Mouse (Mus musculus) stomach, embryonic 15.5 days (tissue): Measurements from ENCODE around the gene Dlst. TPM values are rescaled to one million over a fixed set of nuclear protein-coding genes. Genes with fewer than 3 reads are reported as not detected.

Source experiments
- ATAC-seq: fragments of 200-750 bp; cut with Nextera tagmentation; 2 replicates; pipeline ENCODE4 v1.8.0; 2017; ENCODE audit warnings: low read depth, moderate number of reproducible peaks, moderate TSS enrichment; ENCODE audit not compliant: insufficient read depth, low FRiP score
- H3K27ac ChIP-seq: fragments of 300-500 bp; sonication (generic); 2 replicates; pipeline ENCODE4 v1.5.1; 2015; ENCODE audit warnings: mild to moderate bottlenecking, inconsistent platforms
- H3K27me3 ChIP-seq: fragments of 300-500 bp; sonication (generic); replicated peaks from 2 replicates; pipeline ENCODE4 v1.6.1; 2015; ENCODE audit warnings: inconsistent platforms
- H3K36me3 ChIP-seq: fragments of 300-500 bp; sonication (generic); 2 replicates; pipeline ENCODE4 v1.6.1; 2015; ENCODE audit warnings: inconsistent platforms
- H3K4me1 ChIP-seq: fragments of 300-500 bp; sonication (generic); 2 replicates; pipeline ENCODE4 v1.6.1; 2015; ENCODE audit warnings: inconsistent platforms
- H3K4me2 ChIP-seq: fragments of 300-500 bp; sonication (generic); 2 replicates; pipeline ENCODE4 v1.6.1; 2015; ENCODE audit warnings: mild to moderate bottlenecking, inconsistent platforms
- H3K4me3 ChIP-seq: fragments of 300-500 bp; sonication (generic); replicated peaks from 2 replicates; pipeline ENCODE4 v1.5.1; 2015; ENCODE audit warnings: inconsistent platforms
- H3K9ac ChIP-seq: fragments of 300-500 bp; sonication (generic); 2 replicates; pipeline ENCODE4 v1.6.1; 2015; ENCODE audit warnings: inconsistent platforms
- H3K9me3 ChIP-seq: fragments of 300-500 bp; sonication (generic); 2 replicates; pipeline ENCODE4 v1.6.1; 2016; ENCODE audit warnings: inconsistent platforms
- WGBS: fragments of 180-500 bp; shearing (Covaris S2); methylation state at CpG from one replicate; pipeline ENCODE4 v1.1.7; 2015; 5-methylcytosine and 5-hydroxymethylcytosine counted together
- polyA plus RNA-seq: library from polyadenylated mRNA; unstranded; fragments of >200 nt; fragmentation: Nextera tagmentation; extraction: Ambion mirVana; gene quantifications from 2 replicates; pipeline ENCODE4 v1.2.1, GENCODE M21; 2015

The Dlst gene
- polyA plus RNA-seq, 1 experiment from 2014 or later, result 102 TPM

DNA sequence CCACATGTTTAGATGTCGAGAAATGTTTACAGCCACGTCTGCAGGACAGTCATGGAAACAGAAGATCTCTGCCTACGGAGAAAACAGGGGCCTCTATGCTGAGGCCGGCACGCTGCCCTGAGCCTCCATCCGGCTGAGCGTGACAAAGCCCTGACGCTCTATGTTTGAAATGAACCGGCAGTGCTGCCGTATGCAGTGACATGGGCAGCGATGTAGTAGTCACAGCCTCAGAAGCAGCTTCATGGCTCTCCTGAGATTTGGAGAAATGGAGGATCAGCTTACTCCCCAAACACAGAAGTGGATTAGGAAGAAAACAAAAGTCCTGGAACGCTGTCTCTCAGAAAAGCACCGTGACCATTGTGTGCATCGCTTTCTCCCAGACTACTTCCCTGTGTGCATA is 9.6 kb upstream of the Dlst start:
- Histone ChIP-seq H3K9ac (no peak overlapping the region), H3K27me3 (no peaks in the 10 kb centered on the region), H3K4me1 (no peaks in the 10 kb centered on the region), H3K4me3 (no peak overlapping the region), H3K36me3 (no peaks in the 10 kb centered on the region), H3K27ac (no peak overlapping the region), H3K9me3 (no peaks in the 10 kb centered on the region), H3K4me2 (no peak overlapping the region)
- 67% methylated on average over 14 of the region's 14 CpGs for WGBS
- ATAC-seq, result no peak

DNA sequence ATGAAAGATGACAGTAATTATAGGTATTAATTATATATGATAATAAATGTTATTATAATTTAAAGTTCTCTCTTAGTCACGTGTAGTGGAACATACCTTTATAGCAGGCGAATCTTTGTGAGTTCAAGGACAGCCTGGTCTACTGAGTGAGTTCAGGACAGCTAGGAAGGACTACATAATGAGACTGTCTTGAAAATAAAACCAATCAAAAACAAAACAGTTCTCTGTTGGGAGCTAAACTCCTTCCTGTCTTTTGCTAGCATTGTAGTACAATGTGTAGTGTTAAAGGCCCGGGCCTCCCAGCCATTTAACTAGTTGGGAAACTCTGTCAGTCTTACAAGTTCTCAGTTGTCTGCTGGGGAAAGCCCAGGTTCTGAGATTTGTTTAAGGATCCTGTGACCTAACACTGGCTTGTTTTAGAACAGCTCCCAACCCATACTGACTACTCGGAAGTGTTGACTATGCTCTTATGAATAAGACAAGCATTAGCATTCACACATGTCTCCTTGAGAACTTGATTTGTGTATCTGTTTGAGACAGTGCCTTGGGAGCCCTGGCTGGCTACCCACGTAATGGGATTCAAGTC is 9.0 kb upstream of the Dlst start:
- Histone ChIP-seq H3K36me3 (no peaks in the 10 kb centered on the region), H3K27me3 (no peaks in the 10 kb centered on the region), H3K9ac (no peak overlapping the region), H3K9me3 (no peaks in the 10 kb centered on the region), H3K27ac (no peak overlapping the region), H3K4me2 (no peak overlapping the region), H3K4me1 (no peaks in the 10 kb centered on the region), H3K4me3 (no peak overlapping the region)
- ATAC-seq, result no peak
- WGBS, result 81% methylated on average over 5 of the region's 5 CpGs

GRCm38 (mm10) chr12:85103096-85103495 is 7.5 kb upstream of the Dlst start:
- Histone ChIP-seq H3K9ac (no peak overlapping the region), H3K27ac (no peak overlapping the region), H3K4me2 (no peak overlapping the region), H3K4me1 (no peaks in the 10 kb centered on the region), H3K9me3 (no peaks in the 10 kb centered on the region), H3K36me3 (no peaks in the 10 kb centered on the region), H3K27me3 (no peaks in the 10 kb centered on the region), H3K4me3 (no peak overlapping the region)
- ATAC-seq, result no peak
- 62% methylated on average over 8 of the region's 8 CpGs for WGBS

GRCm38 (mm10) chr12:85104789-85105188 is 5.8 kb upstream of the Dlst start:
- Histone ChIP-seq H3K36me3 (no peaks in the 10 kb centered on the region), H3K4me2 (no peak overlapping the region), H3K9me3 (no peaks in the 10 kb centered on the region), H3K9ac (no peak overlapping the region), H3K4me1 (peaks cover 7% of the 10 kb centered on the region; the same call in 1 of the 2 replicates), H3K27ac (no peak overlapping the region), H3K4me3 (no peak overlapping the region), H3K27me3 (no peaks in the 10 kb centered on the region)
- ATAC-seq, result no peak
- WGBS, result 85% methylated on average over 8 of the region's 8 CpGs

DNA sequence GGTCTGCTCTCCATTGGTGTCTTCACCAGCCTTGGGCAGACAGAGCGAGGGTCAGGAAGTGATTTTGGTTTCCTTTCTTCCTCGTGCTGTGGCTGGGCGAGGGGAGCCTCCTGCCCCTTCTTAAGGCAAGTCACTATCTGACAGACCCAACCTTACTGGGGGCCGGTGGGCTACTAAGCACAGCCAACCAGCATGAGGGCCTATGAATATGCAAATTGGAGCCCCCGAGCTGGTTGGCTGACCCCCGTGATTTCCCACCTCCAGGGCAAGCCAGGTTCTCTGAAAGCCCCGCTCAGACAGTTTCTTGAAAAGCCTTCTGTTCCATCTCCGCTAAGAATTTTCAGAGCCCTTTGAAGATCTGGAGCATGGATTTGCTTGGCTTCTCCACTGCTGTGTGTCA is 4.3 kb upstream of the Dlst start:
- Histone ChIP-seq H3K9me3 (no peaks in the 10 kb centered on the region), H3K4me2 (peak overlapping the region; percentile 32; the same call in 1 of the 2 replicates), H3K4me1 (peaks cover 7% of the 10 kb centered on the region; the same call in 1 of the 2 replicates), H3K36me3 (no peaks in the 10 kb centered on the region), H3K27ac (no peak overlapping the region), H3K27me3 (no peaks in the 10 kb centered on the region), H3K9ac (no peak overlapping the region), H3K4me3 (no peak overlapping the region)
- WGBS, result 11% methylated on average over 8 of the region's 8 CpGs
- ATAC-seq, result no peak

- Histone ChIP-seq H3K36me3 (no peaks in the 10 kb centered on the region), H3K9ac (no peak overlapping the region), H3K4me2 (no peak overlapping the region), H3K4me3 (no peak overlapping the region), H3K4me1 (peaks cover 22% of the 10 kb centered on the region; the same call in 1 of the 2 replicates), H3K9me3 (no peaks in the 10 kb centered on the region), H3K27ac (no peak overlapping the region), H3K27me3 (no peaks in the 10 kb centered on the region)
- ATAC-seq, result no peak
- WGBS, result 73% methylated on average over 3 of the region's 3 CpGs
These were observed 2.0 kb upstream of the Dlst start for GRCm38 (mm10) chr12:85108643-85109042.

DNA sequence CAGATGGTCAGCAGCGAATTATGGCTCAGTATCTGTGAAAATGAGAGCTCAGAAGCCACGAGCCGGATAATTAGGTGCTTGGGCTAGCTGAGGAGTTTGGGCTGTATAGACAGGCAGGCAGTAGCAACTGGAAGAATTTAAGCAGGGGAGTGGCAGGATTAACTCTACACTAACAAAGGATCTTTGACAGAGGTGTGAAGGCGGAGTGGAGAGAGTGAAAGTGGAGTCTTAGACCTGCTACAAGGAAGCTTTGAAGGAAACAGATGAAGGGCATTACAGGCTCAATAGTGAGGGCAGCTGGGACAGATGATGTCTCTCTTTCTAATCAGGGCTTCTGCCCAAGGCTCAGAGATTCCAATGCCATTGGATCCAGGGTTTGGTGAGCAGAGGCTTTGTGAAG is 1.2 kb upstream of the Dlst start:
- Histone ChIP-seq H3K36me3 (no peaks in the 10 kb centered on the region), H3K4me1 (peaks cover 22% of the 10 kb centered on the region; the same call in 1 of the 2 replicates), H3K9ac (no peak overlapping the region), H3K4me2 (peak overlapping the region; percentile 80), H3K4me3 (no peak overlapping the region), H3K27me3 (no peaks in the 10 kb centered on the region), H3K9me3 (no peaks in the 10 kb centered on the region), H3K27ac (no peak overlapping the region)
- WGBS, result 48% methylated on average over 4 of the region's 4 CpGs
- no peak for ATAC-seq

GRCm38 (mm10) chr12:85110011-85110697 is 479 bp upstream of the Dlst start:
- H3K4me3 ChIP-seq, result peak overlapping the region; percentile 92
- peak overlapping the region; percentile 80 for H3K4me2 ChIP-seq
- H3K9me3 ChIP-seq, result no peaks in the 10 kb centered on the region
- peak overlapping the region; percentile 79 for H3K9ac ChIP-seq
- 11% methylated on average over 18 of the region's 18 CpGs for WGBS
- peaks cover 22% of the 10 kb centered on the region; the same call in 1 of the 2 replicates for H3K4me1 ChIP-seq
- ATAC-seq, result no peak; the same call in 1 of the 2 replicates
- no peaks in the 10 kb centered on the region for H3K36me3 ChIP-seq
- no peaks in the 10 kb centered on the region for H3K27me3 ChIP-seq
- H3K27ac ChIP-seq, result peak overlapping the region; percentile 83

DNA sequence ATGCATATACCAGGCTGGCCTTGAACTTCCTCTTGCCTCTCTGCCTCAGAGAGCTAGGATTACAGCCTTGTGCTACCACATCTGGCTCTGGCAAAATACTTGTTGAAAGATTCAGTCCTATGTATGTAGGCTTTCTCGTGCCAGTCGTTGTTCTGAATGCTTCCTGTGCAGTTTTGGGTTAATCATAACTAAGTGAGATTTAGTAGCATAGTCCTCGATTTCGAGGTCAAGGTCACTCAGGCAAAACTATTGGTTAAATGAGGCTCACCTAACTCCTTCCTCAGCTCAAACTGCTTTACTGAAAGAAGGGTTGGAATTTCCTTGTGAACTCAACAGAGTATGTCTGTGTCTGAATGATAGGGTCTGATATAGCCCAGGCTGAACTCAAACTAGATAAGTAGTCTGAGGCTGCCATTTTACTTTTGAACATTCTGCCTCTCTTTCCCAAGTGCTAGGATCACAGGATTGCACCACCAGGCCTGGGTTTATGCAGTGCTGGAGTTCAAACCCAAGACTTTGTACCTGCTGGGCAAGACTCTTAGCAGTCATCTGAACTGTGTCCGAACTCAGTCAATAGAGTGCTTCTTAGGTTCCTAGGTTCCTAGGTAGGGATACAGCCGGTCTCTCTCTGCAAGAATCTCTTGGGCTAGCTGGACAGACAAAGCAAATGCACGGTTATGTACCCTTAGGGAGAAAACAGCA is 2.1 kb downstream of the Dlst start:
- H3K4me3 ChIP-seq, result no peak overlapping the region
- H3K27ac ChIP-seq, result peak overlapping the region; percentile 24; the same call in 1 of the 2 replicates
- H3K9ac ChIP-seq, result no peak overlapping the region
- peaks cover 22% of the 10 kb centered on the region; the same call in 1 of the 2 replicates for H3K4me1 ChIP-seq
- H3K36me3 ChIP-seq, result peaks cover 3% of the 10 kb centered on the region; the same call in 1 of the 2 replicates
- H3K9me3 ChIP-seq, result no peaks in the 10 kb centered on the region
- H3K4me2 ChIP-seq, result peak overlapping the region; percentile 80; the same call in 1 of the 2 replicates
- WGBS, result 79% methylated on average over 7 of the region's 7 CpGs
- H3K27me3 ChIP-seq, result no peaks in the 10 kb centered on the region
- no peak for ATAC-seq

DNA sequence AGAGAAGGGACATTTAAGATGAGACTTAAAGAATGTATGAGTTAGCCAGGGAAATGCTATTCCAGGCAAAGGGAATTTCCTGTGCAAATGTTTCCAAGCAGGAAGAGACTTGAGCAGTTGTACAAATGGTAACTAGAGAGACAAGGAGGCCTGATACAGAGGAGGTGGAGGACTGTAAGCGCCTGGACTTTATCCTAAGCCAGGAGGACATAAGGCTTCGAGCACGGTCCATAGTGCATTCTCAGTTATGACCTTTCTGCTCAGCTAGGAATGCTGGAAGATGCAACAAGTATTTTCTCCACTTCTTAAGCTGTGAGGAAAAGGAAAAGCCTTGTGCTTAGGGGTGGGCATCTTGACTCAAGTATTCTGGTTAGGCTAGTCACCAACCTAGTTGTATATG is 2.7 kb downstream of the Dlst start:
- no peak overlapping the region for H3K4me3 ChIP-seq
- H3K36me3 ChIP-seq, result peaks cover 3% of the 10 kb centered on the region
- peaks cover 22% of the 10 kb centered on the region; the same call in 1 of the 2 replicates for H3K4me1 ChIP-seq
- H3K27me3 ChIP-seq, result no peaks in the 10 kb centered on the region
- H3K4me2 ChIP-seq, result no peak overlapping the region
- H3K27ac ChIP-seq, result peak overlapping the region; percentile 24; the same call in 1 of the 2 replicates
- no peak for ATAC-seq
- no peaks in the 10 kb centered on the region for H3K9me3 ChIP-seq
- H3K9ac ChIP-seq, result no peak overlapping the region
- 93% methylated on average over 3 of the region's 3 CpGs for WGBS

GRCm38 (mm10) chr12:85113917-85114316 is 3.3 kb downstream of the Dlst start:
- no peak for ATAC-seq

DNA sequence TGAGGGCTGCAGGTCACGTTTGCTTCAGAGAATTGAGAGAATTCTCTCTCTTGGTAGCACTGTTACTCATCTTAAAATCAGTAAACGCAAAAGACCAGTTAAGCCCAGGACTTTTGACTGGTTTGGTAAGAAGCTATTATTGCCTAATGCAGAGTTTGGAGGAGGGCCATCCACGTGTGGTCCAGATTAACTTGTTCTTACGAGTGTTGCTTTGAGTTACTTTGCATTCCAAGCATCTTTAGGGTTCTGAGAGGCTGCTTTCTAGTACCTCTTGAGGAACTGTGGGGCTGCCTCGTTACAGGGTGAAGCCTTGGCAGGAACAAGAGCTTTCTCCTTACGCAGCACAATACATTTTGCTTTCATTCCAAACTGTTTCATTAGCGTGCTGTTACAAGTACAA is 5.0 kb downstream of the Dlst start:
- Histone ChIP-seq H3K4me2 (no peak overlapping the region), H3K36me3 (peaks cover 15% of the 10 kb centered on the region), H3K9ac (no peak overlapping the region), H3K9me3 (no peaks in the 10 kb centered on the region), H3K27me3 (no peaks in the 10 kb centered on the region), H3K4me1 (peaks cover 15% of the 10 kb centered on the region; the same call in 1 of the 2 replicates), H3K4me3 (no peak overlapping the region), H3K27ac (no peak overlapping the region)
- no peak for ATAC-seq
- 77% methylated on average over 7 of the region's 7 CpGs for WGBS

More at GRCm38 (mm10) chr12:85113917-85114316, 3.3 kb downstream of the Dlst start:
- H3K4me2 ChIP-seq, result no peak overlapping the region
- no peak overlapping the region for H3K27ac ChIP-seq
- H3K9ac ChIP-seq, result no peak overlapping the region
- no peaks in the 10 kb centered on the region for H3K27me3 ChIP-seq
- no peaks in the 10 kb centered on the region for H3K9me3 ChIP-seq
- peaks cover 22% of the 10 kb centered on the region; the same call in 1 of the 2 replicates for H3K4me1 ChIP-seq
- H3K4me3 ChIP-seq, result no peak overlapping the region
- peaks cover 9% of the 10 kb centered on the region for H3K36me3 ChIP-seq
- 86% methylated on average over 3 of the region's 3 CpGs for WGBS
